Mouse (Mus musculus) thymus, postnatal 4 days (tissue): ENCODE results near the gene Hsd3b7.
"Not testable (repeated sequence)": the region's sequence is repeated elsewhere in the genome, so short reads cannot be mapped to it uniquely, and the experiment has no call there.

ENCODE experiments used
- DNase-seq: peaks from one replicate; pipeline ENCODE4 v3.0.0; 2021

Gene Hsd3b7

GRCm38 (mm10) chr7:127800435-127801009 is at the start of gene Hsd3b7:
Hsd3b7 (plus strand) TSS chr7:127800604.
- DNase-seq = peak; percentile 88

GRCm38 (mm10) chr7:127751619-127752018 is 48.8 kb upstream of the Hsd3b7 start:
- no peak for DNase-seq

- DNase-seq = no peak
Measured at GRCm38 (mm10) chr7:127752069-127752468, 48.3 kb upstream of the Hsd3b7 start.

GRCm38 (mm10) chr7:127753158-127753557 is 47.2 kb upstream of the Hsd3b7 start:
- no peak for DNase-seq

GRCm38 (mm10) chr7:127753741-127754140 is 46.7 kb upstream of the Hsd3b7 start:
- no peak for DNase-seq

GRCm38 (mm10) chr7:127759716-127760115 is 40.7 kb upstream of the Hsd3b7 start:
- no peak for DNase-seq

GRCm38 (mm10) chr7:127760478-127760877 is 39.9 kb upstream of the Hsd3b7 start:
- DNase-seq = no peak

- DNase-seq = peak; percentile 75
Measured at GRCm38 (mm10) chr7:127761026-127761425, 39.4 kb upstream of the Hsd3b7 start.

- DNase-seq = no peak
Measured at GRCm38 (mm10) chr7:127763642-127764041, 36.8 kb upstream of the Hsd3b7 start.

GRCm38 (mm10) chr7:127765756-127766155 is 34.6 kb upstream of the Hsd3b7 start:
- DNase-seq = no peak

- no peak for DNase-seq
Measured at GRCm38 (mm10) chr7:127766851-127767609, 33.4 kb upstream of the Hsd3b7 start.

GRCm38 (mm10) chr7:127767671-127768345 is 32.6 kb upstream of the Hsd3b7 start:
- no peak for DNase-seq

- peak; percentile 70 for DNase-seq
Measured at GRCm38 (mm10) chr7:127768346-127768996, 31.9 kb upstream of the Hsd3b7 start.

- peak; percentile 72 for DNase-seq
Measured at GRCm38 (mm10) chr7:127768997-127769593, 31.3 kb upstream of the Hsd3b7 start.

- DNase-seq = peak; percentile 72
Measured at GRCm38 (mm10) chr7:127769651-127770038, 30.8 kb upstream of the Hsd3b7 start, which contains the start of gene Orai3. Orai3 (plus strand) TSS chr7:127769815.

GRCm38 (mm10) chr7:127770039-127770905 is 30.1 kb upstream of the Hsd3b7 start:
- peak; percentile 25 for DNase-seq

- peak; percentile 57 for DNase-seq
Measured at GRCm38 (mm10) chr7:127771262-127771661, 29.1 kb upstream of the Hsd3b7 start.

- no peak for DNase-seq
Measured at GRCm38 (mm10) chr7:127772080-127772479, 28.3 kb upstream of the Hsd3b7 start.

- no peak for DNase-seq
Measured at GRCm38 (mm10) chr7:127772557-127772956, 27.8 kb upstream of the Hsd3b7 start.

- DNase-seq = peak; percentile 90
Measured at GRCm38 (mm10) chr7:127773664-127774384, 26.6 kb upstream of the Hsd3b7 start.

- not testable (repeated sequence) for DNase-seq
Measured at GRCm38 (mm10) chr7:127775837-127776236, 24.6 kb upstream of the Hsd3b7 start.
